Mouse (Mus musculus) kidney, adult 2 months (tissue): ENCODE results near the gene Ifna12.

ENCODE experiments used
- CTCF ChIP-seq: fragments of 200-500 bp; conservative IDR thresholded peaks from 2 replicates; pipeline ENCODE4 v1.5.1; 2011; ENCODE audit warnings: low read depth, mild to moderate bottlenecking, control low read depth, low read length, moderate library complexity, mixed read lengths; ENCODE audit not compliant: insufficient read depth, insufficient read length
- POLR2A ChIP-seq: fragments of 200-500 bp; IDR thresholded peaks from one replicate; pipeline ENCODE4 v1.6.1; 2011; ENCODE audit warnings: low read depth, low read length, control low read depth

GRCm38 (mm10) chr4:88571698-88572097 is 31.5 kb downstream of the Ifna12 start, which contains the start of gene Ifna14:
- no peak for TF ChIP-seq POLR2A
- no peak for TF ChIP-seq CTCF
